Mouse (Mus musculus): ENCODE results near the gene Cyb5r2. TPM values are rescaled to one million over a fixed set of nuclear protein-coding genes. Genes with fewer than 3 reads are reported as not detected.

Gene Cyb5r2
- not detected for polyA plus RNA-seq (2014; fragmentation: Illumina TruSeq; extraction: RNeasy Lipid Tissue Mini Kit (QIAGEN cat#74804); ENCODE audit: low read depth, low replicate concordance)

DNA sequence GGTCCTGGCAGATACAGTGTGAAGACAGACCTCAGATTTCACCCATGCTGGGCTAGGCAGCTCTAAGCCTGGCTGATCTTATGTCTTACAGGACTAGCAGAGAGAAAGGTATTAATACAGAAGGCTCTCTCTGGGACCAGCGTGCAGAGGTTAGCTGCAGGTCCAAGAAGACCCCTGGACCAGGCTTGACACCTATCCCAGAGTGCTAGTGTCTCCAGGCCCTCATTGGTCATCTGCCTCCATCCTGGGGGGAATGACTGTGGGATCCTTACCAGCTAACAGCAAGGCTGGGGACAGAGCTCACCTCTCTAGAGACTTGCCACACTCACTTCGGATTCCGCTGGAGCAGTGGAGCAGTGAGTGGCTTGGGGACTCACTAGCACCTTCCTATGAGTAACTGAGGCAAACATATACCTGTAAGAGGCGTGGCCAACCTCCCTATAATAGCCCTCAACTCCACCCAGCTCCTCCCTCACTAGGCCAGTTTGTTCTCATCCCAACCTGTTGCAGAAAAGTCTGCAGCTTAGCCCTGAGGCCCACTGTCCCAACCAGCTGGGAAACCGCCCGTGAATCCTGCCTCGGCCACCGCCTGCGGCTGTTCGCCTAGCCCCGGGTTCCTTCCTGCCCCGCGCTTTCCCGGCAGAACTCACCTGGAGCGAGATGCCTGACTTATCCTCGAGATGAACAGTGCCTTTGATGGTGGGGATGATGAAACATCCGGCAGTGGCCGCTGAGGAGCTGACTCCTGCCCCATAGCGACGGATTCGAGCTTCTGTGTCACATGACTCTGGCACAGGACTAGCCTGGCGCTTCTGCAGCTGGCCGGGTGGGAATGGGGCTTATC, at the start of gene Cyb5r2:
Cyb5r2 (minus strand) TSS at position 725 of the 844 bp plus-strand sequence.

DNA sequence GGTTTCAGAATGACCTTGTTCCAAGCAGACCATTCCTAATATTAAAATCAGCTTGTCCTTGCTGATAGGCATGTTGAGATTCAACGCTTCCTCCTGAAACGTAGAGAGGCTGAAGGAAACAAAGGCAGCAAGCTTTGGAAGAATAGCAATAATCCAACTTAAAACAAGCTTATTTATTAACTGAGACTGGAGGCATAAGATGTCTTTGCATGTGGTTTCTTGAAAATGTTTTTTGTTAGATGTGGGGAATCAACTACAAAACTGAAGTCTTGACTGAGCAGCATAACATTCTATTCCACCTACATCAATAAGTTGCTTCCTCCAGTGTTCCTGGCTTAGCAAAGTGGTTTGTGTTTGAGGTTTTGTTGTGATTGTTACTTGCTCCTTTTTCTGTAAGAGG, 43.3 kb upstream of the Cyb5r2 start, which contains the start of gene Ovch2:
Ovch2 (minus strand) TSS at position 101 of the 400 bp plus-strand sequence.

Other genes starting within 250 kb of the Cyb5r2 start
- 3.7 TPM for gene Olfml1, start 190.6 kb downstream of the Cyb5r2 start, polyA plus RNA-seq (2014; fragmentation: Illumina TruSeq; extraction: RNeasy Lipid Tissue Mini Kit (QIAGEN cat#74804); ENCODE audit: low read depth, low replicate concordance)
- gene Ppfibp2, start 162.8 kb downstream of the Cyb5r2 start, polyA plus RNA-seq (2014; fragmentation: Illumina TruSeq; extraction: RNeasy Lipid Tissue Mini Kit (QIAGEN cat#74804); ENCODE audit: low read depth, low replicate concordance): 11.9 TPM
- gene 5330417H12Rik, start 132.9 kb downstream of the Cyb5r2 start, polyA plus RNA-seq (2014; fragmentation: Illumina TruSeq; extraction: RNeasy Lipid Tissue Mini Kit (QIAGEN cat#74804); ENCODE audit: low read depth, low replicate concordance): not detected
- not detected for gene Ovch2, start 43.2 kb upstream of the Cyb5r2 start, polyA plus RNA-seq (2014; fragmentation: Illumina TruSeq; extraction: RNeasy Lipid Tissue Mini Kit (QIAGEN cat#74804); ENCODE audit: low read depth, low replicate concordance)
- not detected for gene Olfr467, start 54.2 kb upstream of the Cyb5r2 start, polyA plus RNA-seq (2014; fragmentation: Illumina TruSeq; extraction: RNeasy Lipid Tissue Mini Kit (QIAGEN cat#74804); ENCODE audit: low read depth, low replicate concordance)
- not detected for gene Olfr469, start 67.5 kb upstream of the Cyb5r2 start, polyA plus RNA-seq (2014; fragmentation: Illumina TruSeq; extraction: RNeasy Lipid Tissue Mini Kit (QIAGEN cat#74804); ENCODE audit: low read depth, low replicate concordance)
- not detected for gene Olfr470, start 89.5 kb upstream of the Cyb5r2 start, polyA plus RNA-seq (2014; fragmentation: Illumina TruSeq; extraction: RNeasy Lipid Tissue Mini Kit (QIAGEN cat#74804); ENCODE audit: low read depth, low replicate concordance)
- gene Olfr472, start 139.9 kb upstream of the Cyb5r2 start, polyA plus RNA-seq (2014; fragmentation: Illumina TruSeq; extraction: RNeasy Lipid Tissue Mini Kit (QIAGEN cat#74804); ENCODE audit: low read depth, low replicate concordance): not detected
- gene Olfr473, start 172.4 kb upstream of the Cyb5r2 start, polyA plus RNA-seq (2014; fragmentation: Illumina TruSeq; extraction: RNeasy Lipid Tissue Mini Kit (QIAGEN cat#74804); ENCODE audit: low read depth, low replicate concordance): not detected
- gene Olfr474, start 196.6 kb upstream of the Cyb5r2 start, polyA plus RNA-seq (2014; fragmentation: Illumina TruSeq; extraction: RNeasy Lipid Tissue Mini Kit (QIAGEN cat#74804); ENCODE audit: low read depth, low replicate concordance): not detected
- not detected for gene Olfr476, start 206.8 kb upstream of the Cyb5r2 start, polyA plus RNA-seq (2014; fragmentation: Illumina TruSeq; extraction: RNeasy Lipid Tissue Mini Kit (QIAGEN cat#74804); ENCODE audit: low read depth, low replicate concordance)
- gene Olfr477, start 228.7 kb upstream of the Cyb5r2 start, polyA plus RNA-seq (2014; fragmentation: Illumina TruSeq; extraction: RNeasy Lipid Tissue Mini Kit (QIAGEN cat#74804); ENCODE audit: low read depth, low replicate concordance): not detected

Measured in sigmoid colon, adult 10 weeks (tissue).